26 mouse cellular contexts compared by ENCODE assay signal in genomic region chr2:135404095-135404494, GRCm38 (mm10).
DNase-seq lines count a peak whose midpoint lies in the region; ATAC-seq lines count a peak whose summit lies in the region.
"Had no signal": no experiment of that assay in that cellular context is flagged by ENCODE, and none has a peak within 500 bp of the region (broad histone marks: within the 10 kb centered on the region; RNA-seq: fewer than 3 reads in every experiment).

No protein-coding gene starts in this region.

- peaks cover 2% of the 10 kb centered on the region; the same call in 1 of the 2 replicates for H3K4me1 ChIP-seq in intestine, embryonic 15.5 days (replicated peaks)
- no peaks in the 10 kb centered on the region for H3K4me1 ChIP-seq in stomach, embryonic 16.5 days (ENCODE audit: control insufficient read depth, insufficient read depth, low read length)
- H3K4me1 ChIP-seq in midbrain, embryonic 10.5 days = peaks cover 28% of the 10 kb centered on the region
- H3K4me1 ChIP-seq: embryonic facial prominence, embryonic 12.5 days; hindbrain, embryonic 15.5 days; liver, embryonic 12.5 days; megakaryocyte, embryonic 14.5 days had no signal

- no peak overlapping the region for H3K4me2 ChIP-seq in intestine, embryonic 15.5 days (replicated peaks)
- H3K4me2 ChIP-seq in stomach, embryonic 16.5 days (ENCODE audit: low read depth, low read length) = no peak overlapping the region
- H3K4me2 ChIP-seq: embryonic facial prominence, embryonic 12.5 days; hindbrain, embryonic 15.5 days; liver, embryonic 12.5 days; neural tube, embryonic 15.5 days had no signal

- ATAC-seq in intestine, embryonic 15.5 days = peak; percentile 86
- ATAC-seq in stomach, embryonic 16.5 days (ENCODE audit: insufficient read depth, low FRiP score) = peak; percentile 60; the same call in 1 of the 2 replicates
- ATAC-seq: CD4-positive, CD25-positive, alpha-beta regulatory T cell, adult 4 months; forebrain, embryonic 14.5 days; inflammation-experienced regulatory T-cells, adult 6 months; liver, embryonic 12.5 days; liver, postnatal 0 days; lung, postnatal 0 days had no signal

- H3K27ac ChIP-seq in intestine, embryonic 15.5 days = no peak overlapping the region
- H3K27ac ChIP-seq in stomach, embryonic 16.5 days (ENCODE audit: low read length) = no peak overlapping the region
- H3K27ac ChIP-seq in midbrain, embryonic 10.5 days (replicated peaks) = no peak overlapping the region
- H3K27ac ChIP-seq: embryonic facial prominence, embryonic 12.5 days; hindbrain, embryonic 10.5 days; hindbrain, embryonic 15.5 days; liver, embryonic 12.5 days; neural tube, embryonic 15.5 days had no signal

- no peak overlapping the region for H3K4me3 ChIP-seq in intestine, embryonic 15.5 days (replicated peaks)
- H3K4me3 ChIP-seq in stomach, embryonic 16.5 days (replicated peaks; ENCODE audit: low read length) = no peak overlapping the region
- H3K4me3 ChIP-seq in midbrain, embryonic 10.5 days = no peak overlapping the region
- H3K4me3 ChIP-seq: embryonic facial prominence, embryonic 12.5 days; hindbrain, embryonic 10.5 days; hindbrain, embryonic 15.5 days; liver, embryonic 12.5 days; megakaryocyte, embryonic 14.5 days; neural tube, embryonic 15.5 days had no signal

- H3K9me3 ChIP-seq in intestine, embryonic 15.5 days = no peaks in the 10 kb centered on the region
- H3K9me3 ChIP-seq in stomach, embryonic 16.5 days (replicated peaks; ENCODE audit: control insufficient read depth, low read length) = no peaks in the 10 kb centered on the region
- no peaks in the 10 kb centered on the region for H3K9me3 ChIP-seq in midbrain, embryonic 10.5 days (replicated peaks)
- H3K9me3 ChIP-seq: embryonic facial prominence, embryonic 12.5 days; hindbrain, embryonic 10.5 days; hindbrain, embryonic 15.5 days; liver, embryonic 12.5 days; neural tube, embryonic 15.5 days had no signal

- H3K27me3 ChIP-seq in intestine, embryonic 15.5 days (replicated peaks) = no peaks in the 10 kb centered on the region
- H3K27me3 ChIP-seq in stomach, embryonic 16.5 days (ENCODE audit: control insufficient read depth, insufficient read depth, low read length) = no peaks in the 10 kb centered on the region
- H3K27me3 ChIP-seq in midbrain, embryonic 10.5 days (ENCODE audit: low read depth, poor library complexity, severe bottlenecking) = no peaks in the 10 kb centered on the region; the same call in 1 of the 2 replicates
- H3K27me3 ChIP-seq: embryonic facial prominence, embryonic 12.5 days; hindbrain, embryonic 15.5 days; liver, embryonic 12.5 days; megakaryocyte, embryonic 14.5 days; neural tube, embryonic 15.5 days had no signal

- H3K9ac ChIP-seq in intestine, embryonic 15.5 days = no peak overlapping the region
- H3K9ac ChIP-seq in stomach, embryonic 16.5 days (ENCODE audit: low read length) = no peak overlapping the region
- H3K9ac ChIP-seq: embryonic facial prominence, embryonic 12.5 days; hindbrain, embryonic 15.5 days; liver, embryonic 12.5 days; liver, postnatal 0 days; neural tube, embryonic 15.5 days had no signal

- WGBS in intestine, embryonic 15.5 days = 52% methylated on average over 1 of the region's 1 CpGs
- whole genome bisulfite sequencing in stomach, embryonic 16.5 days = 44% methylated on average over 1 of the region's 1 CpGs
- WGBS in midbrain, embryonic 10.5 days = 47% methylated on average over 1 of the region's 1 CpGs

- DNase-seq in adrenal gland, postnatal 36 days = peak; percentile 7 to 24
- DNase-seq in adrenal gland, postnatal 10 days = no peak
- DNase-seq in 3T3-L1 (ENCODE audit: low read depth, low spot score) = peak; percentile 46
- no peak for DNase-seq in midbrain, embryonic 10.5 days (ENCODE audit: low spot score)
- DNase-seq in spleen, postnatal 4 days (ENCODE audit: low spot score in 2 of 2) = no peak
- DNase-seq: cerebellum, adult 2 months; cerebellum, postnatal 14 days; gastrocnemius, postnatal 14 days; heart, postnatal 14 days; left cerebral cortex, postnatal 4 days; liver, postnatal 0 days; lung, postnatal 4 days; midbrain, embryonic 14.5 days; thymus, postnatal 14 days had no signal

- no peaks in the 10 kb centered on the region for H3K36me3 ChIP-seq in intestine, embryonic 15.5 days
- H3K36me3 ChIP-seq in stomach, embryonic 16.5 days (ENCODE audit: control insufficient read depth, insufficient read depth, low read length) = no peaks in the 10 kb centered on the region
- no peaks in the 10 kb centered on the region for H3K36me3 ChIP-seq in midbrain, embryonic 10.5 days
- H3K36me3 ChIP-seq: embryonic facial prominence, embryonic 12.5 days; hindbrain, embryonic 10.5 days; hindbrain, embryonic 15.5 days; liver, embryonic 12.5 days; neural tube, embryonic 15.5 days had no signal

Comparison
In these comparisons a context has a peak if more than half of its experiments do, and no peak if none do; other contexts are left out.
1. DNase-seq: peak in adrenal gland, postnatal 36 days (2 of 2) and 3T3-L1 (single experiment); none in adrenal gland, postnatal 10 days (single experiment), midbrain, embryonic 10.5 days (single experiment) and spleen, postnatal 4 days (0 of 2).